Mouse (Mus musculus): Measurements from ENCODE around the gene Loxl4. TPM values are rescaled to one million over a fixed set of nuclear protein-coding genes. Genes with fewer than 3 reads are reported as not detected.

Loxl4 gene
- 1 to 10 TPM; 1.3 to 1.8 TPM for total RNA-seq (2021)
- long read RNA-seq, experiment 1, partial matches to known transcripts, result 0 of 2 reads
- long read RNA-seq, experiment 1, other reads (novel, unspliced or antisense), result 0 of 2 reads
- long read RNA-seq, experiment 2, partial matches to known transcripts, result 1 of 2 reads
- long read RNA-seq, experiment 2, other reads (novel, unspliced or antisense), result 0 of 2 reads

- intact Hi-C loops (cut with DNase I), result no loop called here
- peak; percentile 82 to 86 for DNase-seq
These were observed at the start of gene Loxl4 for GRCm38 (mm10) chr19:42612654-42613053. Loxl4 (minus strand) TSS chr19:42612813.

GRCm38 (mm10) chr19:42661430-42662164, 49.0 kb upstream of the Loxl4 start:
- intact Hi-C loops (cut with DNase I), result no loop called here
- DNase-seq, result peak in 1 of 2 experiments; percentile 13

- no peak for DNase-seq
- intact Hi-C loops (cut with DNase I), result no loop called here
These were observed 47.6 kb upstream of the Loxl4 start for GRCm38 (mm10) chr19:42660244-42660565.

- peak; percentile 81 for DNase-seq
- intact Hi-C loops (cut with DNase I), result loop anchor here (10.0 kb wide), 1 partner anchor 215 kb away; no protein-coding TSS in a partner anchor
These were observed 47.0 kb upstream of the Loxl4 start for GRCm38 (mm10) chr19:42659354-42660243.

- intact Hi-C loops (cut with DNase I), result loop anchor here (10.0 kb wide), 1 partner anchor 214 kb away; no protein-coding TSS in a partner anchor
- DNase-seq, result no peak
These were observed 46.0 kb upstream of the Loxl4 start for GRCm38 (mm10) chr19:42658435-42659135.

- intact Hi-C loops (cut with DNase I), result loop anchor here (10.0 kb wide), 1 partner anchor 213 kb away; no protein-coding TSS in a partner anchor
- no peak for DNase-seq
These were observed 45.2 kb upstream of the Loxl4 start for GRCm38 (mm10) chr19:42657769-42658168.

- intact Hi-C loops (cut with DNase I), result loop anchor here (10.0 kb wide), 1 partner anchor 213 kb away; no protein-coding TSS in a partner anchor
These were observed 44.7 kb upstream of the Loxl4 start for GRCm38 (mm10) chr19:42657306-42657705.

GRCm38 (mm10) chr19:42655006-42655405, 42.4 kb upstream of the Loxl4 start:
- intact Hi-C loops (cut with DNase I), result loop anchor here (1.0 to 10.0 kb wide), 4 partner anchors 67 to 338 kb away; no protein-coding TSS in a partner anchor

More at GRCm38 (mm10) chr19:42657306-42657705, 44.7 kb upstream of the Loxl4 start:
- no peak for DNase-seq

GRCm38 (mm10) chr19:42653091-42653490, 40.5 kb upstream of the Loxl4 start:
- intact Hi-C loops (cut with DNase I), result loop anchor here (10.0 kb wide), 1 partner anchor 208 kb away; no protein-coding TSS in a partner anchor
- DNase-seq, result no peak

More at GRCm38 (mm10) chr19:42655006-42655405, 42.4 kb upstream of the Loxl4 start:
- peak; percentile 77 to 85 for DNase-seq

- intact Hi-C loops (cut with DNase I), result loop anchor here (10.0 kb wide), 1 partner anchor 208 kb away; no protein-coding TSS in a partner anchor
- DNase-seq, result no peak
These were observed 39.8 kb upstream of the Loxl4 start for GRCm38 (mm10) chr19:42652425-42652824.

GRCm38 (mm10) chr19:42640211-42640610, 27.6 kb upstream of the Loxl4 start:
- intact Hi-C loops (cut with DNase I), result no loop called here
- DNase-seq, result no peak

GRCm38 (mm10) chr19:42639544-42639943, 26.9 kb upstream of the Loxl4 start:
- DNase-seq, result no peak
- intact Hi-C loops (cut with DNase I), result no loop called here

- intact Hi-C loops (cut with DNase I), result no loop called here
- DNase-seq, result peak; percentile 56 to 77
These were observed 26.2 kb upstream of the Loxl4 start for GRCm38 (mm10) chr19:42638604-42639481.

GRCm38 (mm10) chr19:42636631-42637030, 24.0 kb upstream of the Loxl4 start:
- intact Hi-C loops (cut with DNase I), result no loop called here
- no peak for DNase-seq

- intact Hi-C loops (cut with DNase I), result no loop called here
- DNase-seq, result no peak
These were observed 21.0 kb upstream of the Loxl4 start for GRCm38 (mm10) chr19:42633650-42634049.

- intact Hi-C loops (cut with DNase I), result no loop called here
- no peak for DNase-seq
These were observed 19.7 kb upstream of the Loxl4 start for GRCm38 (mm10) chr19:42632301-42632700.

GRCm38 (mm10) chr19:42631541-42631961, 18.9 kb upstream of the Loxl4 start:
- peak; percentile 34 to 36 for DNase-seq
- intact Hi-C loops (cut with DNase I), result no loop called here

GRCm38 (mm10) chr19:42628068-42628467, 15.5 kb upstream of the Loxl4 start:
- intact Hi-C loops (cut with DNase I), result no loop called here
- peak; percentile 62 to 67 for DNase-seq

Measured in heart, postnatal 14 days (tissue).